Mouse (Mus musculus): ENCODE measurements around the gene AC140267.1. TPM values are rescaled to one million over a fixed set of nuclear protein-coding genes. Genes with fewer than 3 reads are reported as not detected.

The AC140267.1 gene
- polyA plus RNA-seq, 1 experiment from 2014 or later, result not detected

GRCm38 (mm10) chr15:80223751-80224150 is 11.9 kb upstream of the AC140267.1 start:
- no peak overlapping the region for H3K9ac ChIP-seq (ENCODE audit: low read depth, low read length)
- H3K4me3 ChIP-seq (ENCODE audit: low read depth, low read length), result no peak overlapping the region
- no peak for TF ChIP-seq CTCF (IDR thresholded peaks at IDR 0.05; ENCODE audit: low read depth)
- 90% methylated on average over 7 of the region's 7 CpGs for WGBS
- no peak for ATAC-seq
- no peaks in the 10 kb centered on the region for H3K4me1 ChIP-seq (replicated peaks; ENCODE audit: control insufficient read depth, insufficient read depth, low read length)
- H3K27ac ChIP-seq (ENCODE audit: low read depth, low read length), result no peak overlapping the region
- no peaks in the 10 kb centered on the region for H3K9me3 ChIP-seq (ENCODE audit: control insufficient read depth)
- no peaks in the 10 kb centered on the region for H3K36me3 ChIP-seq (ENCODE audit: control insufficient read depth, insufficient read depth)
- H3K4me2 ChIP-seq (replicated peaks; ENCODE audit: low read depth), result no peak overlapping the region
- H3K27me3 ChIP-seq (replicated peaks; ENCODE audit: control insufficient read depth, insufficient read depth, low read length), result no peaks in the 10 kb centered on the region

- Histone ChIP-seq H3K9ac (ENCODE audit: low read depth, low read length) (no peak overlapping the region), H3K4me1 (replicated peaks; ENCODE audit: control insufficient read depth, insufficient read depth, low read length) (no peaks in the 10 kb centered on the region), H3K36me3 (ENCODE audit: control insufficient read depth, insufficient read depth) (no peaks in the 10 kb centered on the region), H3K27ac (ENCODE audit: low read depth, low read length) (no peak overlapping the region), H3K9me3 (ENCODE audit: control insufficient read depth) (no peaks in the 10 kb centered on the region), H3K4me2 (replicated peaks; ENCODE audit: low read depth) (no peak overlapping the region), H3K27me3 (replicated peaks; ENCODE audit: control insufficient read depth, insufficient read depth, low read length) (no peaks in the 10 kb centered on the region), H3K4me3 (ENCODE audit: low read depth, low read length) (no peak overlapping the region)
- peak; percentile 98 for TF ChIP-seq CTCF (IDR thresholded peaks at IDR 0.05; ENCODE audit: low read depth)
- peak; percentile 71; the same call in 1 of the 2 replicates for ATAC-seq
- 21% methylated on average over 9 of the region's 9 CpGs for WGBS
Measured at GRCm38 (mm10) chr15:80225208-80225607, 10.4 kb upstream of the AC140267.1 start.

GRCm38 (mm10) chr15:80225796-80226195 is 9.8 kb upstream of the AC140267.1 start:
- Histone ChIP-seq H3K4me3 (ENCODE audit: low read depth, low read length) (no peak overlapping the region), H3K27me3 (replicated peaks; ENCODE audit: control insufficient read depth, insufficient read depth, low read length) (no peaks in the 10 kb centered on the region), H3K36me3 (ENCODE audit: control insufficient read depth, insufficient read depth) (no peaks in the 10 kb centered on the region), H3K9me3 (ENCODE audit: control insufficient read depth) (no peaks in the 10 kb centered on the region), H3K4me2 (replicated peaks; ENCODE audit: low read depth) (no peak overlapping the region), H3K9ac (ENCODE audit: low read depth, low read length) (no peak overlapping the region), H3K4me1 (replicated peaks; ENCODE audit: control insufficient read depth, insufficient read depth, low read length) (no peaks in the 10 kb centered on the region), H3K27ac (ENCODE audit: low read depth, low read length) (no peak overlapping the region)
- TF ChIP-seq CTCF (IDR thresholded peaks at IDR 0.05; ENCODE audit: low read depth), result peak; percentile 83
- ATAC-seq, result peak; percentile 64
- WGBS, result 47% methylated on average over 2 of the region's 2 CpGs

GRCm38 (mm10) chr15:80228071-80228800 is 7.4 kb upstream of the AC140267.1 start:
- no peak overlapping the region for H3K27ac ChIP-seq (ENCODE audit: low read depth, low read length)
- no peak overlapping the region for H3K4me2 ChIP-seq (replicated peaks; ENCODE audit: low read depth)
- H3K4me1 ChIP-seq (replicated peaks; ENCODE audit: control insufficient read depth, insufficient read depth, low read length), result no peaks in the 10 kb centered on the region
- WGBS, result 77% methylated on average over 17 of the region's 17 CpGs
- no peaks in the 10 kb centered on the region for H3K36me3 ChIP-seq (ENCODE audit: control insufficient read depth, insufficient read depth)
- H3K9me3 ChIP-seq (ENCODE audit: control insufficient read depth), result no peaks in the 10 kb centered on the region
- no peak overlapping the region for H3K9ac ChIP-seq (ENCODE audit: low read depth, low read length)
- no peak for ATAC-seq
- no peak overlapping the region for H3K4me3 ChIP-seq (ENCODE audit: low read depth, low read length)
- H3K27me3 ChIP-seq (replicated peaks; ENCODE audit: control insufficient read depth, insufficient read depth, low read length), result no peaks in the 10 kb centered on the region
- TF ChIP-seq CTCF (IDR thresholded peaks at IDR 0.05; ENCODE audit: low read depth), result no peak

- no peak for ATAC-seq
- no peaks in the 10 kb centered on the region for H3K27me3 ChIP-seq (replicated peaks; ENCODE audit: control insufficient read depth, insufficient read depth, low read length)
- WGBS, result 72% methylated on average over 2 of the region's 2 CpGs
Measured at GRCm38 (mm10) chr15:80232331-80232730, 3.3 kb upstream of the AC140267.1 start.

GRCm38 (mm10) chr15:80233053-80233452 is 2.6 kb upstream of the AC140267.1 start:
- peak overlapping the region; percentile 85 for H3K27ac ChIP-seq (ENCODE audit: low read depth, low read length)
- no peak overlapping the region for H3K9ac ChIP-seq (ENCODE audit: low read depth, low read length)
- WGBS, result 74% methylated on average over 4 of the region's 4 CpGs
- no peaks in the 10 kb centered on the region; the same call in 1 of the 2 replicates for H3K4me1 ChIP-seq (replicated peaks; ENCODE audit: control insufficient read depth, insufficient read depth, low read length)
- peaks cover 24% of the 10 kb centered on the region for H3K36me3 ChIP-seq (ENCODE audit: control insufficient read depth, insufficient read depth)
- H3K9me3 ChIP-seq (ENCODE audit: control insufficient read depth), result no peaks in the 10 kb centered on the region
- no peak for ATAC-seq
- H3K4me2 ChIP-seq (replicated peaks; ENCODE audit: low read depth), result no peak overlapping the region
- H3K27me3 ChIP-seq (replicated peaks; ENCODE audit: control insufficient read depth, insufficient read depth, low read length), result no peaks in the 10 kb centered on the region
- H3K4me3 ChIP-seq (ENCODE audit: low read depth, low read length), result no peak overlapping the region
- no peak for TF ChIP-seq CTCF (IDR thresholded peaks at IDR 0.05; ENCODE audit: low read depth)

More at GRCm38 (mm10) chr15:80232331-80232730, 3.3 kb upstream of the AC140267.1 start:
- Histone ChIP-seq H3K4me1 (replicated peaks; ENCODE audit: control insufficient read depth, insufficient read depth, low read length) (no peaks in the 10 kb centered on the region; the same call in 1 of the 2 replicates), H3K9me3 (ENCODE audit: control insufficient read depth) (no peaks in the 10 kb centered on the region), H3K9ac (ENCODE audit: low read depth, low read length) (no peak overlapping the region), H3K36me3 (ENCODE audit: control insufficient read depth, insufficient read depth) (peaks cover 19% of the 10 kb centered on the region), H3K4me3 (ENCODE audit: low read depth, low read length) (no peak overlapping the region), H3K4me2 (replicated peaks; ENCODE audit: low read depth) (no peak overlapping the region), H3K27ac (ENCODE audit: low read depth, low read length) (no peak overlapping the region)
- no peak for TF ChIP-seq CTCF (IDR thresholded peaks at IDR 0.05; ENCODE audit: low read depth)
